Mouse (Mus musculus): ENCODE data around the gene Ube2v1.
A peak's percentile ranks its signal among the peaks of the same experiment; 100 is the strongest.
"Not testable (repeated sequence)": the region's sequence is repeated elsewhere in the genome, so short reads cannot be mapped to it uniquely, and the experiment has no call there.

Ube2v1 gene

DNA sequence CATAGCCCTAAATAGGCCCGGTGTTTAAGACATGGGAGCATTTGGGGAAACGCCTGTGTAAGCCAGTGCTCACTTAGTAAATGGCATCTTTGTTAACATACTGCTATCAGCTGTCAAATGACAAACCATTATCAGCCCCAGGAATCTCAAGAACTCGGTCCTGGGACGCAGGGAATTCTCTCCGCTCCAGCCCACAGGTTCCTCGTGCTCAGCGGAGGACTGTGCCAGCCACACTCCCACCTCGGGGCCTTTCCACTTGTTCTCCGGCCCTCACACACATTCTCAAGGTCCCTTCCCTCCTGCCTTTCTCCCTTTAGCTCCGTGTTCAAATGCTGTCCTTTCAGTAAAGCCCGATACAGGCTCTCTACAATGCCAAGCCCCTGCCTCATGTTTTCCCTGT, 26.8 kb upstream of the Ube2v1 start:
- TF ChIP-seq POU5F1 (IDR thresholded peaks at IDR 0.05; ENCODE audit: borderline replicate concordance, low read length): no peak
- no peak for TF ChIP-seq NANOG (IDR thresholded peaks at IDR 0.05; ENCODE audit: borderline replicate concordance, low read length)
- Histone ChIP-seq H3K4me1 (replicated peaks; ENCODE audit: low read depth, low read length) (peaks cover 47% of the 10 kb centered on the region), H3K36me3 (ENCODE audit: insufficient read depth, low read length) (peaks cover 39% of the 10 kb centered on the region), H3K9me3 (ENCODE audit: low read length) (no peaks in the 10 kb centered on the region), H3K4me3 (replicated peaks; ENCODE audit: low read length) (0 out of 2 replicates have a peak overlapping the region, but pooled peaks have one; percentile 89), H3K27me3 (ENCODE audit: insufficient read depth, low read length) (peaks cover 24% of the 10 kb centered on the region)

DNA sequence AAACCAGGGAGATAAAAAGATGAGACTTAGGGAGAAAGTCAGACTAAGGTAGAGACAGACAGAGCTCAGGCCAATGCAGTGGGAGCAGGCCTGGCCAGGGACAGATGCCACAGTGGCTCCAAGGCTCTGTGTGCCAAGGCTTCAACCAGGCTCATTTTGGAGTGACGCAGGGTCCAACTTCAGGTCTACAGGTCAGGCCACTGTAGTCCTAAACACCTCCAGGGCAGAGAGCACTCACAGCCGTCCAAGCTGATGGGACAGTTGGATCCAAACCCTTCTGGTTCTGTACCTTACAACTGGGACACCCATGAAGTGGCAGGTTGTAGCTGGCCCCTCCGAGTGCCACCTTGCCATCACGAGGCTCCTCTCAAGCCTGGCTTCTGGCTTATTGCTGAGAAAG, 26.1 kb upstream of the Ube2v1 start:
- H3K27me3 ChIP-seq (ENCODE audit: insufficient read depth, low read length): peaks cover 20% of the 10 kb centered on the region
- H3K9me3 ChIP-seq (ENCODE audit: low read length): no peaks in the 10 kb centered on the region
- TF ChIP-seq POU5F1 (IDR thresholded peaks at IDR 0.05; ENCODE audit: borderline replicate concordance, low read length) (no peak), NANOG (IDR thresholded peaks at IDR 0.05; ENCODE audit: borderline replicate concordance, low read length) (no peak), CTCF (conservative IDR thresholded peaks at IDR 0.05; ENCODE audit: low read length) (no peak)
- peaks cover 47% of the 10 kb centered on the region for H3K4me1 ChIP-seq (replicated peaks; ENCODE audit: low read depth, low read length)
- peaks cover 46% of the 10 kb centered on the region for H3K36me3 ChIP-seq (ENCODE audit: insufficient read depth, low read length)
- H3K4me3 ChIP-seq (replicated peaks; ENCODE audit: low read length): no peak overlapping the region

DNA sequence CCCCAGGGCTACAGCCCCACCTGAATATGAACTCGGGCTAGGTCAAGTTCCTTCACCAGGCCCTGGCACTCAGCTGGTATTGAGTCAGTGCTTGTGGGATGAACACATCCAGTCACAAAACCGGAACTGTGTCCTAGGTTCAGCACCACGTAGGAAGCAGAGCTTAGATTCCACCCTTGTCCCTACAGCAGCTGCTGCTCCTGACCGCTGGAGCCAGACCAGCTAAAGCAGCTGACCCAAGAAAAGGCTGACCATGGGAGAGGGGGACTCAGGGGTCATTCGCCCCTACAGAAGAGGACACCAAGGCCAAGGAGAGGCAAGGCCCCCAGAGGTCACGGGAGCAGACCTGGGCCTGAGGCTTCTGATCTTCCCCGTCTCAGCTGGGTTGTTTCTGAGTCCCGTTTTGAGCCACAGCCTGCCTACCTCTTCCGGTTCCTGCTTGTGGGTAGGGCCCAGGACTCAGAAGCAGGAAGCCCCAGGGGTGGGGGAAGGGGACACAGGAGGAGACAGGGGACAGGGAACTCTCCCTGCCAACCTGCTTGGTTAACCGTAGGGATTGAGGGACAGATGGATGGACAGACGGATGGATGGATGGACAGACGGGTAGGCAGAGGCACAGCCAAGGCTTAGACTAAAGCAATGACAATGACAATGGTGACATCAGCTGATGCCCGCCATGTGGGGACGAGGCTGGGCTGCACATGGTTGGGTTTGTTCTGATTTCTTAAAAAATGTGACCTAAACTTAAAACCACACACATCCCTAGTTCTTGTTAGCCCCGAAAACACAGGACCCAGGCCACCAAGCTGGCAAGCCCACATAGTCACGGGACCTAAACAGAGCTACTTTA, 25.0 kb upstream of the Ube2v1 start:
- TF ChIP-seq POU5F1 (IDR thresholded peaks at IDR 0.05; ENCODE audit: borderline replicate concordance, low read length) (no peak), NANOG (IDR thresholded peaks at IDR 0.05; ENCODE audit: borderline replicate concordance, low read length) (no peak)
- peaks cover 58% of the 10 kb centered on the region for H3K36me3 ChIP-seq (ENCODE audit: insufficient read depth, low read length)
- H3K9me3 ChIP-seq (ENCODE audit: low read length): no peaks in the 10 kb centered on the region
- peaks cover 8% of the 10 kb centered on the region for H3K27me3 ChIP-seq (ENCODE audit: insufficient read depth, low read length)
- peaks cover 39% of the 10 kb centered on the region for H3K4me1 ChIP-seq (replicated peaks; ENCODE audit: low read depth, low read length)
- no peak overlapping the region for H3K4me3 ChIP-seq (replicated peaks; ENCODE audit: low read length)

DNA sequence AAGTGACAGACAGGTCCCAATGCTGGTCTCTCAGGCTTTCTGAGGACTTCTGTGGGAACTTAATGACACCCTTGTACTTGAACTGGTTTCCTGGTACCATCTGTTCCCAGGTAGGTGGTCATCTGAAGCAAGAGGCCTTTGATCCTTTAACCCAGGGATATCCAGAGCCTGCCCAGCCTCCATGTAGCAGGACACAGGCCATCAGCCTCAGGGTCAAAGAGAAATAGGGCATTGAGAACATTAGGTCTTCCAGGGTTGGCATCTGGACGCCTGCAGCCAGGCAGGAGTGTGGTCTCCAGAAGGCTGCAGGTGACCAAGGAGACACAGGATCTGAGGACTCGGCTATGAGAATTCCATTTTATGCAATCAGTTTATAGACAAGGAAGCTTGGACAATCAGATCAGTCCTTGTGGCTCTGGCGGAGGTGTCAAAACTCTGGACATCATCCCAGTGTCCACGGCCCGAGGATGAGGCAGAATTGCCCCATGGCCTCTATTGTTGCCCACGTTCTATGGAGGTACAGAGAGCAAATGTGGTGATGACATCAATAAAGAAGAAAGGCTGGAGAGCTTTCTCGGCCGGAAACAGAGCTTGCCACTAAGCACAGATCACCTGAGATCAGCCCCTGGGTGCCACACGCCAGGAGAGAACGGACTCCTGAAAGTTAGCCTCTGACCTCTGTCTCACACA, 23.2 kb upstream of the Ube2v1 start:
- no peaks in the 10 kb centered on the region for H3K9me3 ChIP-seq (ENCODE audit: low read length)
- TF ChIP-seq POU5F1 (IDR thresholded peaks at IDR 0.05; ENCODE audit: borderline replicate concordance, low read length) (no peak), CTCF (conservative IDR thresholded peaks at IDR 0.05; ENCODE audit: low read length) (no peak), NANOG (IDR thresholded peaks at IDR 0.05; ENCODE audit: borderline replicate concordance, low read length) (no peak)
- H3K36me3 ChIP-seq (ENCODE audit: insufficient read depth, low read length): peaks cover 75% of the 10 kb centered on the region
- H3K27me3 ChIP-seq (ENCODE audit: insufficient read depth, low read length): no peaks in the 10 kb centered on the region
- peaks cover 27% of the 10 kb centered on the region for H3K4me1 ChIP-seq (replicated peaks; ENCODE audit: low read depth, low read length)
- no peak overlapping the region for H3K4me3 ChIP-seq (replicated peaks; ENCODE audit: low read length)

DNA sequence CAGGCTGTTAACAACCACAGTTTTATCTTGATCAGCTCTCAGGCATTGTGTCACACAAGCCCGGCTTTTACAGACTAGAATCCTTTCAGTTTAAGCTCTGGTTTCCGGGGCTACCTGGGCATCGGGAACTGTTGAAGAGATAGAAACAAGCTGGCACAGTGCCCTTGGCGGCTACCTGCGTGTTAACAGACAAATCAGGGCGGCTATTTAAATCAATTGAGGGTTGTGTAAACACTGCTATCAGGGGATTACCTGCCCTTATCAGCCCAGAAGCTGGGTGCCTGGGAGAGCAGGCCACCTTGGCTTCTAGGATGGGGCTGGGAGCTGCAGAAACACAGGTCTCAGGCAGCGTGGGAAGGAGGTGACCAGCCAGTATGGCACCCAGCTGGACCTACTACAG, 20.8 kb upstream of the Ube2v1 start:
- H3K36me3 ChIP-seq (ENCODE audit: insufficient read depth, low read length): peaks cover 81% of the 10 kb centered on the region
- TF ChIP-seq NANOG (IDR thresholded peaks at IDR 0.05; ENCODE audit: borderline replicate concordance, low read length) (no peak), CTCF (conservative IDR thresholded peaks at IDR 0.05; ENCODE audit: low read length) (no peak), POU5F1 (IDR thresholded peaks at IDR 0.05; ENCODE audit: borderline replicate concordance, low read length) (no peak)
- no peaks in the 10 kb centered on the region for H3K9me3 ChIP-seq (ENCODE audit: low read length)
- H3K4me1 ChIP-seq (replicated peaks; ENCODE audit: low read depth, low read length): peaks cover 9% of the 10 kb centered on the region
- no peak overlapping the region for H3K4me3 ChIP-seq (replicated peaks; ENCODE audit: low read length)
- no peaks in the 10 kb centered on the region for H3K27me3 ChIP-seq (ENCODE audit: insufficient read depth, low read length)

- H3K27me3 ChIP-seq (ENCODE audit: insufficient read depth, low read length): no peaks in the 10 kb centered on the region
- H3K4me1 ChIP-seq (replicated peaks; ENCODE audit: low read depth, low read length): peaks cover 7% of the 10 kb centered on the region
- H3K9me3 ChIP-seq (ENCODE audit: low read length): no peaks in the 10 kb centered on the region
- H3K36me3 ChIP-seq (ENCODE audit: insufficient read depth, low read length): peaks cover 76% of the 10 kb centered on the region
- H3K4me3 ChIP-seq (replicated peaks; ENCODE audit: low read length): no peak overlapping the region
- TF ChIP-seq POU5F1 (IDR thresholded peaks at IDR 0.05; ENCODE audit: borderline replicate concordance, low read length) (no peak), NANOG (IDR thresholded peaks at IDR 0.05; ENCODE audit: borderline replicate concordance, low read length) (no peak), CTCF (conservative IDR thresholded peaks at IDR 0.05; ENCODE audit: low read length) (no peak)
Observed at GRCm38 (mm10) chr2:167651622-167652021, 19.7 kb upstream of the Ube2v1 start.

DNA sequence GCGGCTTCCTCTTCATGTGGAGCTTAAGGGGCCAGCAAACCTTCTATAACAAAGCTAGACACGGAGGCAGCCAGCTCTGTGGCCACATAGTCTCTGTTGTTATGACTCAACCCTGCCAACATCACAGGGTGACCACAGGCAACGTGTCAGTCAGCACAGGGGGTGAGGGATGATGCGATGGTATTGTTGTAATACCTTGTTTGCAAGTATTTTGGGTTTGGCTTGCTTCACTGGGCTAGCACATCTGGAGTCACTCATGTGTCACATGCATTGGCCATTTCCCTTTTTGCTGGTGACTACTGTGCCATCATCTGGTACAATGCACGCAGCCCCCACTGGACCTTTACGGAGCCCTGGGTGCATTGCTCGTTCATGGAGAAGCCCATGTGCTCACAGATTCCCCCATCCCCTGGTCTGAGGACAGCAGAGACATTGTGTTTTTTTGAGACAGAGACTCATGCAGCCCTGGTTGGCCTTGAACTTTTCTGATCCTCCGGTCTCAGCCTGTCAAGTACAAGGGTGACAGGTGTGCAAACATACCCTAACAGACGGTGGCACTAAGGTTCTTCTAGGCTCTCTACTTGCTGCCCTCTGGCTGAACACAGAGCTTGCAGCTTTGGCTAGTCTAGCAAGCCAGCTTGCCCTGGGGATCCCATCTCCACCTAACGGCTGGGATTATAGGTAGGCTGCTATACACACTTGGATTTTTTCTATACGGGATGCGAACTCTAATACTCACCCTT, 17.6 kb upstream of the Ube2v1 start:
- TF ChIP-seq NANOG (IDR thresholded peaks at IDR 0.05; ENCODE audit: borderline replicate concordance, low read length): no peak
- Histone ChIP-seq H3K27me3 (ENCODE audit: insufficient read depth, low read length) (no peaks in the 10 kb centered on the region), H3K36me3 (ENCODE audit: insufficient read depth, low read length) (peaks cover 91% of the 10 kb centered on the region), H3K9me3 (ENCODE audit: low read length) (no peaks in the 10 kb centered on the region), H3K4me1 (replicated peaks; ENCODE audit: low read depth, low read length) (peaks cover 8% of the 10 kb centered on the region; the same call in 1 of the 2 replicates), H3K4me3 (replicated peaks; ENCODE audit: low read length) (no peak overlapping the region)

GRCm38 (mm10) chr2:167646411-167646810, 14.5 kb upstream of the Ube2v1 start:
- H3K4me3 ChIP-seq (replicated peaks; ENCODE audit: low read length): no peak overlapping the region
- no peak for TF ChIP-seq NANOG (IDR thresholded peaks at IDR 0.05; ENCODE audit: borderline replicate concordance, low read length)
- TF ChIP-seq CTCF (conservative IDR thresholded peaks at IDR 0.05; ENCODE audit: low read length): peak; percentile 23; the same call in 1 of the 2 replicates
- peaks cover 74% of the 10 kb centered on the region for H3K36me3 ChIP-seq (ENCODE audit: insufficient read depth, low read length)
- H3K27me3 ChIP-seq (ENCODE audit: insufficient read depth, low read length): no peaks in the 10 kb centered on the region
- no peaks in the 10 kb centered on the region for H3K9me3 ChIP-seq (ENCODE audit: low read length)
- H3K4me1 ChIP-seq (replicated peaks; ENCODE audit: low read depth, low read length): peaks cover 11% of the 10 kb centered on the region; the same call in 1 of the 2 replicates

DNA sequence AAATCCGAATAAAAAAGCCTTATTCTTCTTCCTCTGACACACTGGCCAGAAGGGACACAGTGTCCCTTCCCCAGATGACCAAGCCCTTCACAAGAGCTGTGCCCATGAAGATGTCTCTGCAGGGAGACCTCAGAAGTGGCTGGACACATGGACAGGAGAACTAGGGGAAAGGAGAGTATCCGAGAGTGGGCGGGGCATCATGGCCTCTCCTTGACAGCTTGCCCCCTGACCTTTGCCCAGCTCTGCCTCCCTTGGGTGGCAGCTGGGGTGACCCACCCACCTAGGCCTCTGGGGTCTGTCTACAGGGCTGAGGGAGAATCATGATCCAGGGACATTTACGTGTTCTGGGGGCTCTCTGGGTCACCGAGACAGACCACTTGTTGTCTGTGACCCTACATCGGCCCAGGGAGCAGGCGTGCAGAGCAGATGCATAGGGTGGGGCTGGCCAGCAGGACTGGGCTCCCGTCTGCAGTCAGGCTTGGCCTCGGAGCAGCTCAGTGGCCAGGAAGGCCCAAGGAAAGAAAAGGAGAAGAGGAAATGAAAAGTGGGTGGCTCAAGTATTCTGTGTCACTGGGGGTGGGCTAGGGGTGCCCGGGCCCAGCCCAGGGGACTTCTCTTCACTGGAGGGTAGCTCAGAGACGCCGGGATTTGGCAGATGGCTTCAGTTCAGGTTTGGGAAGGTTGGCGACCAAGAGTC, 11.6 kb upstream of the Ube2v1 start:
- Histone ChIP-seq H3K4me1 (replicated peaks; ENCODE audit: low read depth, low read length) (peaks cover 11% of the 10 kb centered on the region), H3K36me3 (ENCODE audit: insufficient read depth, low read length) (peaks cover 46% of the 10 kb centered on the region)
- not testable (repeated sequence) for H3K4me3 ChIP-seq (replicated peaks; ENCODE audit: low read length); H3K27me3 ChIP-seq (ENCODE audit: insufficient read depth, low read length); H3K9me3 ChIP-seq (ENCODE audit: low read length)

All from E14TG2a.4 (cell line).